Mouse (Mus musculus) heart, adult 2 months (tissue): Measurements from ENCODE around the gene Med11.

Experiments
- CTCF ChIP-seq: fragments of 200-600 bp; IDR thresholded peaks from 2 replicates; pipeline ENCODE4 v1.8.1; 2022; ENCODE audit warnings: antibody characterized with exemption, mild to moderate bottlenecking, moderate library complexity
- EP300 ChIP-seq: fragments of 200-500 bp; IDR thresholded peaks from 2 replicates; pipeline ENCODE4 v1.6.1; 2011; ENCODE audit warnings: low read depth, low read length, control low read depth; ENCODE audit not compliant: insufficient read depth
- POLR2A ChIP-seq: fragments of 200-500 bp; IDR thresholded peaks from 2 replicates; pipeline ENCODE4 v1.6.1; 2011; ENCODE audit warnings: mild to moderate bottlenecking, low read depth, low read length, control low read depth; ENCODE audit not compliant: insufficient read depth

DNA sequence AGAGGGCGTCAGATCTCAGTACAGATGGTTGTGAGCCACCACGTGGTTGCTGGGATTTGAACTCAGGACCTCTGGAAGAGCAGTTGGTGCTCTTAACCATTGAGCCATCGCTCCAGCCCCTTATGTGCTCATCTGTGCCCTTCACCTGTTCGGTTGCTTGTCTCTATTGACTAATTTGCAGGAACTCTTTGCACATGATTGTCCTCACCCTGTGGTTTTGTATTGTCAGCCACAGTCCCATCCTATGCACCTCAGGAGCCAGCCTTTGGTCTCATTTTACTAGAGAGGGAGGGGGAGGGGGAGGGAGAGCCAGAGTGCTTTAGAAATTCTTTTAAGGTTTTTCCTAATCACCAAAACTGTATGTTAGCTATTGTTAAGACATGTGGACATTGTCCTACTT is 33.5 kb upstream of the Med11 start:
- no peak for TF ChIP-seq CTCF
- TF ChIP-seq POLR2A = no peak
- TF ChIP-seq EP300 = no peak
